Mouse (Mus musculus): ENCODE measurements around the gene Ccr7. TPM values are rescaled to one million over a fixed set of nuclear protein-coding genes. Genes with fewer than 3 reads are reported as not detected.

Ccr7 gene
- total and polyA plus RNA-seq, 3 experiments, result 203 to 306 (median 241) TPM

DNA sequence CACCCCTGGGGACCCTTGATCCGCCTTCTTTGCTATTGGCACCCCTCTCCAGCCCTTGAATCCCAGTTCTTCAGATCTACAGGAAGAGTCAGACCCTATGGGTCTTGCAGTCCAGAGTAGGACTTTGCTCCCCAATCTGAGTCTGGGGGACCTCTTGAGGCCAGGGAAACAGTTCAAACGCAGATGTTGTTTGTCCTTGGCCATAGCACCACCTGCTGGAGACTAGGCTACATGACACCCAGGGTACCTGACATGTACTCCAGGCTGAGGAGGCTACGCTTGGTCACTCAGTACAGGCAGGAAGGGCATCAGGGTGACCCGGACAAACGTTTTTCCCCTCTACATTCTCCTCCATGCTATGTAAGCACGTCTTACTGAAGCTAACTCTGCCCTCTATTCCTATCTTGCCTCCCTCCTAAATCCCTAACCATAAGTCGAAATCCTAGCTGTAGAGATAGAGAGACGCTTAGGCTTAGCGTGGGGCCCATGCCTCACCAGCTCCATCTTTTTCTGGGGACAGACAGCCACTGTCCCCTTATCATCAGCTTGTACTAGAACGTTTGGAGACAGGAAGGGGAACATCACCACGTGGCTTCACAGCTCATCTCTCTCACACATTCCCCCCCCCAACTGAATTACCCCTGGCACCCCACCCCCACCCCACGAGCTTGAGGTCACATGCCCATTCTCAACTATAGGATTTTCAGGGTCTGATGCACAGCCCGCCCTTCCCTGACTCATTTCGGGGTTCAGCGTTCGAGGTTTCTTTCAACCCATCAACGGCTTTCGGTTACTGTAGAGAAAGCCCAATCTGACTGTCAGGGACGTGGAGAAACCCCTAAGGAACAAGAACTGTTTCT is 4.7 kb downstream of the Ccr7 start:
- Histone ChIP-seq H3K9ac (ENCODE audit: insufficient read depth, low read depth) (peak overlapping the region; percentile 80), H3K9me3 (replicated peaks; ENCODE audit: low read length) (no peaks in the 10 kb centered on the region), H3K4me2 (ENCODE audit: insufficient read depth, low read depth, poor library complexity, severe bottlenecking) (peak overlapping the region; percentile 93), H3K79me2 (replicated peaks; ENCODE audit: control insufficient read depth, extremely low read depth, insufficient read depth, poor library complexity, severe bottlenecking) (peaks cover 71% of the 10 kb centered on the region), H3K27ac (ENCODE audit: insufficient read depth, low read depth) (peak overlapping the region; percentile 93), H3K4me3 (replicated peaks in 1 of 3; ENCODE audit: low read depth in 2 of 3, low read length in 2 of 3, poor library complexity in 1 of 3) (peak overlapping the region; percentile 62 to 99 (median 96)), H3K36me3 (replicated peaks in 1 of 2; ENCODE audit: control insufficient read depth in 1 of 2, insufficient read depth in 1 of 2, low read length in 1 of 2) (peaks cover 45 to 85% of the 10 kb centered on the region in 2 experiments), H3K4me1 (ENCODE audit: control insufficient read depth in 1 of 2, insufficient read depth in 2 of 2) (peaks cover 12 to 62% of the 10 kb centered on the region in 2 experiments), H3K27me3 (replicated peaks) (no peaks in the 10 kb centered on the region)
- DNase-seq (ENCODE audit: extremely low read depth), result peak; percentile 98
- dilution Hi-C loops (cut with MboI; ENCODE audit: extremely low pct_ligation_motif_present, extremely low pct_unique_long_range_greater_than_20kb, low sequenced_read_pairs) (no loop called here), in situ Hi-C loops (cut with MboI; ENCODE audit: low pct_ligation_motif_present, low pct_unique_long_range_greater_than_20kb, low sequenced_read_pairs) (loop anchor here (10.0 kb wide), 1 partner anchor 95 kb away; the partner anchor contains the start of gene Krt222)
- TF ChIP-seq E2F4 (IDR thresholded peaks at IDR 0.05; ENCODE audit: insufficient replicate concordance, low read depth, low read length) (0 out of 2 replicates have a peak, but pooled peaks have one; percentile 69), CHD1 (IDR thresholded peaks at IDR 0.05; ENCODE audit: low read depth, low read length) (peak; percentile 17; the same call in 1 of the 2 replicates), KAT2A (IDR thresholded peaks at IDR 0.05; ENCODE audit: insufficient replicate concordance, low read length) (0 out of 2 replicates have a peak, but pooled peaks have one; percentile 63), HCFC1 (IDR thresholded peaks at IDR 0.05; ENCODE audit: low read depth, low read length) (peak; percentile 33; the same call in 1 of the 2 replicates), ZNF384 (IDR thresholded peaks at IDR 0.05; ENCODE audit: low read depth, low read length) (peak; percentile 21; the same call in 1 of the 2 replicates), MEF2A (IDR thresholded peaks at IDR 0.05; ENCODE audit: borderline replicate concordance, low read depth, low read length) (peak; percentile 94), NELFE (IDR thresholded peaks at IDR 0.05; ENCODE audit: low read depth, low read length) (peak; percentile 66; the same call in 1 of the 2 replicates), TCF12 (IDR thresholded peaks at IDR 0.05; ENCODE audit: low read depth, low read length) (peak; percentile 92), BHLHE40 (IDR thresholded peaks at IDR 0.05; ENCODE audit: low read depth, low read length) (peak; percentile 96), CHD2 (IDR thresholded peaks at IDR 0.05; ENCODE audit: low read length) (peak; percentile 92), RAD21 (IDR thresholded peaks at IDR 0.05; ENCODE audit: low read depth, low read length) (peak; percentile 99), USF1 (IDR thresholded peaks at IDR 0.05; ENCODE audit: low read depth, low read length) (peak; percentile 81), RCOR1 (conservative IDR thresholded peaks at IDR 0.05; ENCODE audit: low read depth, low read length) (peak; percentile 92), MAX (IDR thresholded peaks at IDR 0.05; ENCODE audit: low read length) (peak; percentile 95), ZKSCAN1 (IDR thresholded peaks at IDR 0.05; ENCODE audit: borderline replicate concordance, low read depth, low read length) (no peak), ELF1 (IDR thresholded peaks at IDR 0.05; ENCODE audit: low read depth, low read length) (0 out of 2 replicates have a peak, but pooled peaks have one; percentile 23), JUN (IDR thresholded peaks at IDR 0.05; ENCODE audit: insufficient read depth, low read depth, low read length) (peak; percentile 70), MYC (IDR thresholded peaks at IDR 0.05; ENCODE audit: low read depth, low read length) (peak; percentile 97), NRF1 (IDR thresholded peaks at IDR 0.05; ENCODE audit: low read depth, low read length) (peak; percentile 28; the same call in 1 of the 2 replicates), SMC3 (IDR thresholded peaks at IDR 0.05; ENCODE audit: low read depth, low read length) (peak; percentile 97), UBTF (IDR thresholded peaks at IDR 0.05; ENCODE audit: low read depth, low read length) (0 out of 2 replicates have a peak, but pooled peaks have one; percentile 44), CTCF (conservative IDR thresholded peaks at IDR 0.05 in 1 of 2, IDR thresholded peaks at IDR 0.05 in 1 of 2; ENCODE audit: low read depth in 2 of 2, low read length in 2 of 2) (peak; percentile 98 to 99), ZC3H11A (IDR thresholded peaks at IDR 0.05; ENCODE audit: low read depth, low read length) (peak; percentile 67), MAZ (IDR thresholded peaks at IDR 0.05; ENCODE audit: low read depth, low read length) (peak; percentile 97), ZMIZ1 (IDR thresholded peaks at IDR 0.05; ENCODE audit: low read depth, low read length) (no peak), POLR2AphosphoS2 (IDR thresholded peaks at IDR 0.05; ENCODE audit: low read depth, low read length) (peak; percentile 46; the same call in 1 of the 2 replicates), MXI1 (IDR thresholded peaks at IDR 0.05; ENCODE audit: low read depth, low read length) (peak; percentile 86), PAX5 (IDR thresholded peaks at IDR 0.05; ENCODE audit: low read length) (no peak), SIN3A (IDR thresholded peaks at IDR 0.05; ENCODE audit: low read length) (peak; percentile 90), GABPA (IDR thresholded peaks at IDR 0.05; ENCODE audit: insufficient replicate concordance, low read depth, low read length) (no peak), USF2 (conservative IDR thresholded peaks at IDR 0.05; ENCODE audit: low read depth, low read length) (0 out of 2 replicates have a peak, but pooled peaks have one; percentile 53), EP300 (IDR thresholded peaks at IDR 0.05; ENCODE audit: low read length) (peak; percentile 92), TBP (conservative IDR thresholded peaks at IDR 0.05; ENCODE audit: low read depth, low read length) (peak; percentile 3), MAFK (IDR thresholded peaks at IDR 0.05; ENCODE audit: insufficient replicate concordance, low read length) (peak; percentile 85; the same call in 1 of the 2 replicates), ETS1 (conservative IDR thresholded peaks at IDR 0.05; ENCODE audit: low read depth, low read length) (peak; percentile 94), IRF4 (IDR thresholded peaks at IDR 0.05; ENCODE audit: low read depth, low read length) (peak; percentile 97), POLR2A (IDR thresholded peaks at IDR 0.05; ENCODE audit: low read depth, low read length) (peak; percentile 37; the same call in 1 of the 2 replicates)
